Mouse (Mus musculus): ENCODE measurements around the gene Vmn1r128.
"Not testable (repeated sequence)": the region's sequence is repeated elsewhere in the genome, so short reads cannot be mapped to it uniquely, and the experiment has no call there.

DNA sequence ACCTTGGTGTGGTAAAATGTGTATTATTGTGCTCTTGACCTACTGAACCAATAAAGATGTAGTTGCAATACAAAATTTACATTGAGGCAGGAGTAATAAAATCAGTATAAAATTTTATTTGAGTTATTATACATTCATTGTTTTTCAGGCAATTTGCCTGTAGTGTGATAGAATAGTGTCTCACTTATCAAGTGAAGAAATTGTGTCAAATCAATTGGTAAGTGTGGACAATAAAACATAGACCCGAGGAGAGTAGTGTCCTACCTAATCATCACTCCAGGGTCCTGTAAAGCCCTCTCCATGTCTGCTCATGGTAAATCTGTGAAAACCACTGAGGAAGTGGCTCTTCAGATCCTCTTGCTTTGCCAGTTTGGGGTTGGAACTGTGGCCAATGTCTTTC is at the start of gene Vmn1r128:
- not testable (repeated sequence) for TF ChIP-seq CTCF (IDR thresholded peaks at IDR 0.05; ENCODE audit: borderline replicate concordance, extremely low read depth, insufficient read depth, insufficient read length); POLR2A (IDR thresholded peaks at IDR 0.05; ENCODE audit: borderline replicate concordance, extremely low read depth, insufficient read depth, insufficient read length, poor library complexity, severe bottlenecking)

Measured in brain, embryonic 14.5 days (tissue).